Mouse (Mus musculus) hindbrain, embryonic 11.5 days (tissue): ENCODE measurements around the gene Rpl10a. TPM values are rescaled to one million over a fixed set of nuclear protein-coding genes. Genes with fewer than 3 reads are reported as not detected.
A peak's percentile ranks its signal among the peaks of the same experiment; 100 is the strongest.

ENCODE experiments used
- ATAC-seq: fragments of 200-750 bp; cut with Nextera tagmentation; 2 replicates; pipeline ENCODE4 v1.8.0; 2017; ENCODE audit warnings: mild to moderate bottlenecking, moderate TSS enrichment, moderate library complexity; ENCODE audit not compliant: low FRiP score
- DNase-seq: peaks from one replicate; pipeline ENCODE4 v3.0.0-alpha.2; 2015; ENCODE audit warnings: low spot score
- H3K27ac ChIP-seq: fragments of 300-500 bp; sonication (generic); 2 replicates; pipeline ENCODE4 v1.5.1; 2014; ENCODE audit warnings: mild to moderate bottlenecking, low read depth, low read length
- H3K27me3 ChIP-seq: fragments of 300-500 bp; sonication (generic); 2 replicates; pipeline ENCODE4 v1.6.1; 2014; ENCODE audit warnings: mild to moderate bottlenecking, low read length, moderate library complexity, mixed read lengths; ENCODE audit not compliant: control insufficient read depth, insufficient read depth
- H3K36me3 ChIP-seq: fragments of 300-500 bp; sonication (generic); 2 replicates; pipeline ENCODE4 v1.6.1; 2014; ENCODE audit warnings: mild to moderate bottlenecking, low read length, moderate library complexity, mixed read lengths; ENCODE audit not compliant: control insufficient read depth, insufficient read depth
- H3K4me1 ChIP-seq: fragments of 300-500 bp; sonication (generic); replicated peaks from 2 replicates; pipeline ENCODE4 v1.6.1; 2014; ENCODE audit warnings: low read length, mixed read lengths; ENCODE audit not compliant: control insufficient read depth, insufficient read depth
- H3K4me2 ChIP-seq: fragments of 300-500 bp; sonication (generic); replicated peaks from 2 replicates; pipeline ENCODE4 v1.6.1; 2014; ENCODE audit warnings: mild to moderate bottlenecking, low read depth, low read length
- H3K4me3 ChIP-seq: fragments of 300-500 bp; sonication (generic); 2 replicates; pipeline ENCODE4 v1.5.1; 2014; ENCODE audit warnings: low read depth, low read length
- H3K9ac ChIP-seq: fragments of 300-500 bp; sonication (generic); 2 replicates; pipeline ENCODE4 v1.6.1; 2014; ENCODE audit warnings: low read depth, low read length
- H3K9me3 ChIP-seq: fragments of 300-500 bp; sonication (generic); 2 replicates; pipeline ENCODE4 v1.6.1; 2016; ENCODE audit warnings: low read length; ENCODE audit not compliant: control insufficient read depth
- WGBS: fragments of 180-500 bp; shearing (Covaris S2); extraction: QIAGEN DNeasy Blood & Tissue Kit; methylation state at CpG from one replicate; pipeline ENCODE4 v1.1.7; 2014; 5-methylcytosine and 5-hydroxymethylcytosine counted together
- polyA plus RNA-seq: library from polyadenylated mRNA; unstranded; fragments of >200 nt; fragmentation: Nextera tagmentation; extraction: Ambion mirVana; gene quantifications from 2 replicates; pipeline ENCODE4 v1.2.1, GENCODE M21; 2014

Rpl10a gene
- polyA plus RNA-seq, 1 experiment from 2014 or later = 475 TPM

DNA sequence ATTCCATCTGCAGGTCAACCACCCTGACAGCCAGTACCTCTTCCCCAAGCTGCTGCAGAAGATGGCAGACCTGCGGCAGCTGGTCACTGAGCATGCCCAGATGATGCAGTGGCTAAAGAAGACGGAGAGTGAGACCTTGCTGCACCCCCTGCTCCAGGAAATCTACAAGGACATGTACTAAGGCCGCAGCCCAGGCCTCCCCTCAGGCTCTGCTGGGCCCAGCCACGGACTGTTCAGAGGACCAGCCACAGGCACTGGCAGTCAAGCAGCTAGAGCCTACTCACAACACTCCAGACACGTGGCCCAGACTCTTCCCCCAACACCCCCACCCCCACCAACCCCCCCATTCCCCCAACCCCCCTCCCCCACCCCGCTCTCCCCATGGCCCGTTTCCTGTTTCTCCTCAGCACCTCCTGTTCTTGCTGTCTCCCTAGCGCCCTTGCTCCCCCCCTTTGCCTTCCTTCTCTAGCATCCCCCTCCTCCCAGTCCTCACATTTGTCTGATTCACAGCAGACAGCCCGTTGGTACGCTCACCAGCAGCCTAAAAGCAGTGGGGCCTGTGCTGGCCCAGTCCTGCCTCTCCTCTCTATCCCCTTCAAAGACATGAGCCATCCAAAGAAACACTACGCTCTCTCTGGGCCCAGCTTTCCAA is 28.5 kb upstream of the Rpl10a start:
- Histone ChIP-seq H3K27ac (peak overlapping the region; percentile 58; the same call in 1 of the 2 replicates), H3K27me3 (no peaks in the 10 kb centered on the region), H3K9me3 (no peaks in the 10 kb centered on the region), H3K4me1 (peaks cover 7% of the 10 kb centered on the region), H3K4me3 (no peak overlapping the region), H3K4me2 (no peak overlapping the region), H3K9ac (peak overlapping the region; percentile 27), H3K36me3 (no peaks in the 10 kb centered on the region)
- ATAC-seq (no peak), DNase-seq (no peak)
- 37% methylated on average over 7 of the region's 11 CpGs for WGBS

DNA sequence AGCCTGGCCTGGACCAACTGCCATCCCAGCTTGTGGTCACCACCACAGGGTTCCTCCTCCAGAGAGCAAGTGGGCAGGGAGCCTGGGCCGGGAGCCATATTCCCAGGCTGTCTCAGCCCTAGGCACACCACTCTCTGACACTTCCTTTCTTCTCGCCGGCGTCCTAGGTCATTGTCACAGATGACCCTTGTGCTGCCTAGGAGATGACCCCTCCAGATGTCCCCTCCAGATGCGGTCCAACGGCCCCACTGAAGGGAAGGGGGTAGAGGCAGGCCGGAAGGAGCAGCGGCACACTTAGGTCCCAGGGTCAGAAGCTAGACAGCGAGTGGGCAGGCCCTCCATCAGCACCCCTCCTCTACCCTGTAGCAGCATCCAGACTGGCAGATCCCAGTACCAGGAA is 27.9 kb upstream of the Rpl10a start:
- Histone ChIP-seq H3K9ac (peak overlapping the region; percentile 27; the same call in 1 of the 2 replicates), H3K4me2 (no peak overlapping the region), H3K4me3 (no peak overlapping the region), H3K9me3 (no peaks in the 10 kb centered on the region), H3K27ac (peak overlapping the region; percentile 58; the same call in 1 of the 2 replicates), H3K4me1 (peaks cover 5% of the 10 kb centered on the region), H3K27me3 (no peaks in the 10 kb centered on the region), H3K36me3 (no peaks in the 10 kb centered on the region)
- WGBS = 11% methylated on average over 9 of the region's 9 CpGs
- DNase-seq = peak; percentile 36
- no peak for ATAC-seq

DNA sequence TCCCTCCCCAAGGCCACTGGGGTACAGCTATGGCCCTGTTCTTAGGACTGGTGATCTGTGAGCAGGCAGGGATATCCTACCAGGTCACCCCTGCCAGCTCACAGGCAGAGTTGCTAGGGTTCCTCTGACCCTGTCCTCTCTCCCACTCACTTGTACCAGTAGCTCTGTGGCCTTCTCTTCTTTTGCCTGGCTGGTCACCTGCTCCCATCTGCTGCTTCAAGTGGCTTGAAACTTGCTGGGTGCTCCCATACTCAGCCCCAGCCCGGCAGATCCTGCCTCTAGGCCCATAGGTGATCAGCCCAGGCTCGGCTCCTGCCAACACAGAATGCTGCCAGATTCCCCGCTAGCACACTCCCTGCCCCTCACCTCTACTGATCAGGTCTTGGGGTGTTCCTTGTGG is 27.4 kb upstream of the Rpl10a start:
- Histone ChIP-seq H3K27ac (no peak overlapping the region), H3K36me3 (no peaks in the 10 kb centered on the region), H3K4me1 (peaks cover 5% of the 10 kb centered on the region), H3K27me3 (no peaks in the 10 kb centered on the region), H3K9me3 (no peaks in the 10 kb centered on the region), H3K4me2 (no peak overlapping the region), H3K4me3 (no peak overlapping the region), H3K9ac (no peak overlapping the region)
- ATAC-seq = no peak
- WGBS = 62% methylated on average over 3 of the region's 3 CpGs
- no peak for DNase-seq

DNA sequence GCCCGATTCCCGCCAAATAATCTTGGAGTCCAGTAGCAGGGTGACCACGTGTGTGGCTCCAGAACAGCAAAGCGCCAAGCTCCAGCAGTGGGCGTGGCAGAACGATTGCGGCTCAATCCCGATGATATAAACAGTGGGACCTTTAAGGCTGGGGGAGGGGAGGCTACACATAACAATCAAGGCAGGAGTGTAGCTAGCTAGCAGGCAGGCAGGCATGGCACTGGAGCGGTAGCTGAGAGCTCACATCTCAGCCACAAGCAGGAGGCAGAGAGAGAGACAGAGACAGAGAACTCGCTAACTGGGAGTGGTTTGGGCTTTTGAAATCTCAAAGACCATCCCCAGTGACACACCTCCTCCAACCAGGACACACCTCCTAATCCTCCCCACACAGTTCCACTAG is 23.1 kb upstream of the Rpl10a start:
- ATAC-seq (no peak), DNase-seq (no peak)
- H3K27me3 ChIP-seq = no peaks in the 10 kb centered on the region
- no peaks in the 10 kb centered on the region for H3K36me3 ChIP-seq
- no peak overlapping the region for H3K9ac ChIP-seq
- H3K4me3 ChIP-seq = no peak overlapping the region
- H3K27ac ChIP-seq = no peak overlapping the region
- H3K4me1 ChIP-seq = peaks cover 2% of the 10 kb centered on the region; the same call in 1 of the 2 replicates
- no peak overlapping the region for H3K4me2 ChIP-seq
- H3K9me3 ChIP-seq = no peaks in the 10 kb centered on the region
- WGBS = 55% methylated on average over 10 of the region's 10 CpGs

DNA sequence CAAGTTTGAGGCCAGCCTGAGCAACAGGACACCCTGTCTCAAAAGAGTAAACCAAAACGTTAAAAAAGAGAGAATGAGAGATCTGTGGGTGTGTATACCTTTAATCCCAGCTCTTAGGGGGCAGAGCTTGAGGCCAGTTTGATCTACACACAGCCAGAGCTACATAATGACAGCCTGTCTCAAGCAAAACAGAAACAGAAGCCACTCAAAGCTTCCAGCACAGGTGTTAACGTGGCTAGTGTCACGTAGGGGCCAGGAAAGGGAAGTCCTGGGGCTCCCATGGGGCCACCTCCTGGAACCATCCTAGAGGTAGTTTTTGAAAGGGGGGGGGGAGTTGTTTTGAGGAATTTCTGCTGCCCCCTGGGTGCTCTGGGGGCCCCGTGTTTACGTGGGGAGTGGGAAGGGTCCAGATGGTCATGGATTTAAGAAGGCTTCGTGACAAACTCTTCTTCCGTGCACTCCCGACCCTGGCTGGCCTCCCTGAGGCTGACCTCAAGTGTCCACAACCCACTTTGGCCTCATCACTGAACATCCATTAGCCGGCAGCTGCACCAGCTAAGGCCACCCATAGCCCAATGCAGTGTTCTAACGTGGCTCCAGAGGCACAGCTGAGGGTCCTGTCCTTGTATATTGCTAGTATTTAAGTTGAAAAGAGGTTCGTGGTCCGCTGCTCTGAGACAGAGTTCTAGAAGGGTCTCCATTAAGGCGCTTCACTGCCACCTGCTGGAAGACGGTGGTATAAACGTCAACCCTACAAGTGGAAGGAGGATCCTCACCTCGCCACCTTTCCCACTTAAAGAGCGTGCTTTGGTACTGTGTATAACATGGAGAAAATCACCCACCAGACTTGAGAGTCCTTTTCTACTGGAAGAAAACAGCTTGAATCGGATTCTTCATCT is 19.7 kb upstream of the Rpl10a start:
- Histone ChIP-seq H3K4me3 (no peak overlapping the region), H3K4me2 (no peak overlapping the region), H3K9ac (no peak overlapping the region), H3K4me1 (no peaks in the 10 kb centered on the region; the same call in 1 of the 2 replicates), H3K27ac (no peak overlapping the region), H3K36me3 (no peaks in the 10 kb centered on the region), H3K9me3 (no peaks in the 10 kb centered on the region), H3K27me3 (no peaks in the 10 kb centered on the region)
- ATAC-seq (no peak), DNase-seq (peak; percentile 95)
- WGBS = 17% methylated on average over 18 of the region's 18 CpGs

DNA sequence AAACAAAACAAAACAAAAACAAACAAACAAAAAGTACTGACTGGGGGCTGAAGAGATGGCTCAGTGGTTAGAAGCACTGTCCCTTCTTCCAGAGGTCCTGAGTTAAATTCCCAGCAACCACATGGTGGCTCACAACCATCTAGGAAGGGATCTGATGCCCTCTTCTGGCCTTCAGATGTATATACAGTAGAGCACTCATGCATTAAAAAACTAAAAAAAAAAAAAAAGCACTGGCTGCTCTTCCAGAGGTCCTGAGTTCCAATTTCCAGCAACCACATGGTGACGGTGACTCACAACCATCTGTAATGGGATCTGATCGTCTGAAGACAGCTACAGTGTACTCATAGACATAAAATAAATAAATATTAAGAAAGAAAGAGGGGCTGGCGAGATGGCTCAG is 17.4 kb upstream of the Rpl10a start:
- 87% methylated on average over 3 of the region's 3 CpGs for WGBS
- no peak overlapping the region for H3K27ac ChIP-seq
- DNase-seq = no peak
- no peak overlapping the region for H3K4me2 ChIP-seq
- H3K36me3 ChIP-seq = no peaks in the 10 kb centered on the region
- no peaks in the 10 kb centered on the region for H3K27me3 ChIP-seq
- no peak for ATAC-seq
- peaks cover 3% of the 10 kb centered on the region; the same call in 1 of the 2 replicates for H3K4me1 ChIP-seq
- H3K4me3 ChIP-seq = no peak overlapping the region
- H3K9ac ChIP-seq = no peak overlapping the region
- H3K9me3 ChIP-seq = no peaks in the 10 kb centered on the region

DNA sequence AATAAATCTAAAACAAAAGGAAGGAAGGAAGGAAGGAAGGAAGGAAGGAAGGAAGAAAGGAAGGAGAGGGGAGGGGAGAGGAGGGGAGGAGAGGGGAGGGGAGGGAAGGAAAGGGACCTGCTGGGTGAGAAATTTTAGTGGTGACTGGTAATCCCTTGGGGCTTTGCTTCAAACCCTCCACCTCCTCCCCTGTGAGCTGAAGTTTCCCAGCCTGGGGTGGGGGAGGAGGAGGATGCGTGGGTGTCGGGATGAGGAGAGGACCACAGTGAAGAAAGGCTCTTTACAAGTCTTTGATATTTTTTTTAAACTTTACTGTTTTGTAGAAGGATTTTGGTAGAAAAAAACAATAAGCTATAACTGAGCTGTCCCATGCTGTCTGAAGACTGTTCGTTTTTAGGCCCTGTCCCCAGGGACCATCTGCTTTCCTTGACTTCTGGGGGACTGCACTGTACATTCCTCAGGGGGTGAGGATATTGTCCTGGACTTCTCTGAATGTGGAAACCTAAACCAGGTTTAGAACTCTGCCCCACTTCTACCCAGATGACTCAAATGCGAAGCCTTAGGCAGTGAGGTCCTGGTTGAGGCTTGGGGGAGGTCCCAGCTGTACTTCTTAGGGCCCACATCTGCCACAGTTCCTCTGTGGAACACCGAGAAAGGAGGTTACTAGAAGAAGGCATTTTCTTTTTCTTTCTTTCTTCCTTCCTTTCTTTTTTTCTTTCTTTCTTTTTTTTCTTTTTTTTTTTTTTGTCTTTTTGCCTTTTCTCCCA is 16.7 kb upstream of the Rpl10a start:
- Histone ChIP-seq H3K4me1 (peaks cover 3% of the 10 kb centered on the region; the same call in 1 of the 2 replicates), H3K4me3 (no peak overlapping the region), H3K9me3 (no peaks in the 10 kb centered on the region), H3K27me3 (no peaks in the 10 kb centered on the region), H3K9ac (no peak overlapping the region), H3K36me3 (no peaks in the 10 kb centered on the region), H3K4me2 (no peak overlapping the region), H3K27ac (no peak overlapping the region)
- 76% methylated on average over 5 of the region's 5 CpGs for WGBS
- DNase-seq (no peak), ATAC-seq (no peak)
